Mouse (Mus musculus): Measurements from ENCODE around the gene Tirap. TPM values are rescaled to one million over a fixed set of nuclear protein-coding genes. Genes with fewer than 3 reads are reported as not detected.

The Tirap gene
- polyA plus RNA-seq, 1 experiment from 2014 or later: 16.6 TPM

DNA sequence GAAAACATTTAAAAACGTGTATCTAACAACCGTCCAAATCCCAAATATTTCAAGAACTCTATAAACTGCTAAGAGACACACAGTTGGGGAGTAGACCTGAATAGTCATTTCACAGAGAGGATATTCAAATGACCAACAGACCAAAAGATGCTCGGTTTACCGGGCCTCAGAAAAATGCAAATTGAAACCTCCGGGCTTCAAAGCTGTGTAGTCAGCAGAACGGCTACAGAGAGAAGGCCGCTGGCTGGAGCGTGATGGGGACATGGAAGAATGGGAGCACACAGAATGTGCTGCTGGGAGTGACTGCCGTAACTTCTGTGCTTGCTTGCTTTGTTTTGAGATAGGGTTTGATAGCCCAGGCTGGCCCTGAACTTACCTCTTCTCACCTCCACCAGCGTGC, 1.7 kb downstream of the Tirap start:
- Histone ChIP-seq H3K9ac (ENCODE audit: low read length) (no peak overlapping the region), H3K27me3 (ENCODE audit: control insufficient read depth, insufficient read depth, low read length) (no peaks in the 10 kb centered on the region), H3K4me1 (ENCODE audit: control insufficient read depth, insufficient read depth, low read length) (no peaks in the 10 kb centered on the region; the same call in 1 of the 2 replicates), H3K36me3 (ENCODE audit: control insufficient read depth, insufficient read depth, low read length) (no peaks in the 10 kb centered on the region), H3K9me3 (ENCODE audit: control insufficient read depth, low read length) (no peaks in the 10 kb centered on the region), H3K4me2 (ENCODE audit: low read depth) (no peak overlapping the region), H3K27ac (ENCODE audit: low read depth, low read length) (no peak overlapping the region), H3K4me3 (ENCODE audit: low read depth, low read length) (no peak overlapping the region)
- ATAC-seq (ENCODE audit: insufficient read depth, low FRiP score, low TSS enrichment) (no peak), DNase-seq (ENCODE audit: low spot score) (no peak)
- WGBS: 80% methylated on average over 10 of the region's 10 CpGs

GRCm38 (mm10) chr9:35197625-35198024, 2.5 kb downstream of the Tirap start:
- no peak overlapping the region for H3K27ac ChIP-seq (ENCODE audit: low read depth, low read length)
- no peak overlapping the region for H3K4me3 ChIP-seq (ENCODE audit: low read depth, low read length)
- H3K27me3 ChIP-seq (ENCODE audit: control insufficient read depth, insufficient read depth, low read length): no peaks in the 10 kb centered on the region
- no peak overlapping the region for H3K9ac ChIP-seq (ENCODE audit: low read length)
- ATAC-seq (ENCODE audit: insufficient read depth, low FRiP score, low TSS enrichment) (no peak), DNase-seq (ENCODE audit: low spot score) (no peak)
- H3K4me2 ChIP-seq (ENCODE audit: low read depth): no peak overlapping the region
- H3K4me1 ChIP-seq (ENCODE audit: control insufficient read depth, insufficient read depth, low read length): no peaks in the 10 kb centered on the region; the same call in 1 of the 2 replicates
- H3K36me3 ChIP-seq (ENCODE audit: control insufficient read depth, insufficient read depth, low read length): no peaks in the 10 kb centered on the region
- WGBS: 87% methylated on average over 3 of the region's 3 CpGs
- H3K9me3 ChIP-seq (ENCODE audit: control insufficient read depth, low read length): no peaks in the 10 kb centered on the region

GRCm38 (mm10) chr9:35194048-35194447, 6.0 kb downstream of the Tirap start:
- Histone ChIP-seq H3K4me3 (ENCODE audit: low read depth, low read length) (no peak overlapping the region), H3K4me1 (ENCODE audit: control insufficient read depth, insufficient read depth, low read length) (no peaks in the 10 kb centered on the region), H3K9me3 (ENCODE audit: control insufficient read depth, low read length) (no peaks in the 10 kb centered on the region), H3K27ac (ENCODE audit: low read depth, low read length) (no peak overlapping the region), H3K9ac (ENCODE audit: low read length) (no peak overlapping the region), H3K27me3 (ENCODE audit: control insufficient read depth, insufficient read depth, low read length) (no peaks in the 10 kb centered on the region), H3K36me3 (ENCODE audit: control insufficient read depth, insufficient read depth, low read length) (no peaks in the 10 kb centered on the region; the same call in 1 of the 2 replicates), H3K4me2 (ENCODE audit: low read depth) (no peak overlapping the region)
- DNase-seq (ENCODE audit: low spot score) (no peak), ATAC-seq (ENCODE audit: insufficient read depth, low FRiP score, low TSS enrichment) (no peak)
- WGBS: 91% methylated on average over 3 of the region's 3 CpGs

- 80% methylated on average over 11 of the region's 11 CpGs for WGBS
- peaks cover 3% of the 10 kb centered on the region; the same call in 1 of the 2 replicates for H3K36me3 ChIP-seq (ENCODE audit: control insufficient read depth, insufficient read depth, low read length)
- H3K27me3 ChIP-seq (ENCODE audit: control insufficient read depth, insufficient read depth, low read length): no peaks in the 10 kb centered on the region
- H3K27ac ChIP-seq (ENCODE audit: low read depth, low read length): no peak overlapping the region
- H3K9me3 ChIP-seq (ENCODE audit: control insufficient read depth, low read length): no peaks in the 10 kb centered on the region
- H3K4me1 ChIP-seq (ENCODE audit: control insufficient read depth, insufficient read depth, low read length): no peaks in the 10 kb centered on the region
- no peak overlapping the region for H3K4me2 ChIP-seq (ENCODE audit: low read depth)
- DNase-seq (ENCODE audit: low spot score) (no peak), ATAC-seq (ENCODE audit: insufficient read depth, low FRiP score, low TSS enrichment) (no peak)
- H3K4me3 ChIP-seq (ENCODE audit: low read depth, low read length): no peak overlapping the region
- H3K9ac ChIP-seq (ENCODE audit: low read length): no peak overlapping the region
Measured at GRCm38 (mm10) chr9:35192983-35193542, 7.0 kb downstream of the Tirap start.

DNA sequence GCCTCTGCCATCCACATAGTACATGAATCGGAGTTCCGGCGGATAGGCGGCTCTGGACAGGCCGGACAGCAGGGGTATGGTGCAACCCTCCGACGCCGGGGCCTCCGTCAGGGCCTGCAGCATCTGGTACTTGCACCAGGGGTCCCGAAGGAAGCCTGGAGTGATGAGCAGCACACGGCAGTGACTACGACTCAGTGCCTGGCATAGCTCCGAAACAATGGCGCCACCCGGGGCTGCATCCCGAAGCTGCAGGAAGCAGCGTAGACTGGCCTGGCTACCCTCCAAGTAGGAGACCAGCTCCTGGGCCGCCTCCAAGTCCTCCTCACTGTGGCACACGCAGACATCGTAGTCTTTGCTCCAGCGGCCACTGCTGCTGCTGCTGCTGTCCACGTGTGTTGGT, 11.4 kb downstream of the Tirap start:
- no peak overlapping the region for H3K4me2 ChIP-seq (ENCODE audit: low read depth)
- WGBS: 82% methylated on average over 22 of the region's 22 CpGs
- no peaks in the 10 kb centered on the region for H3K9me3 ChIP-seq (ENCODE audit: control insufficient read depth, low read length)
- H3K4me1 ChIP-seq (ENCODE audit: control insufficient read depth, insufficient read depth, low read length): no peaks in the 10 kb centered on the region
- H3K4me3 ChIP-seq (ENCODE audit: low read depth, low read length): no peak overlapping the region
- H3K36me3 ChIP-seq (ENCODE audit: control insufficient read depth, insufficient read depth, low read length): peaks cover 3% of the 10 kb centered on the region; the same call in 1 of the 2 replicates
- no peak overlapping the region for H3K27ac ChIP-seq (ENCODE audit: low read depth, low read length)
- ATAC-seq (ENCODE audit: insufficient read depth, low FRiP score, low TSS enrichment) (no peak), DNase-seq (ENCODE audit: low spot score) (no peak)
- H3K9ac ChIP-seq (ENCODE audit: low read length): no peak overlapping the region
- H3K27me3 ChIP-seq (ENCODE audit: control insufficient read depth, insufficient read depth, low read length): no peaks in the 10 kb centered on the region

GRCm38 (mm10) chr9:35187351-35187903, 12.7 kb downstream of the Tirap start:
- no peaks in the 10 kb centered on the region for H3K4me1 ChIP-seq (ENCODE audit: control insufficient read depth, insufficient read depth, low read length)
- no peaks in the 10 kb centered on the region for H3K9me3 ChIP-seq (ENCODE audit: control insufficient read depth, low read length)
- 91% methylated on average over 10 of the region's 10 CpGs for WGBS
- no peak overlapping the region for H3K27ac ChIP-seq (ENCODE audit: low read depth, low read length)
- peaks cover 3% of the 10 kb centered on the region; the same call in 1 of the 2 replicates for H3K36me3 ChIP-seq (ENCODE audit: control insufficient read depth, insufficient read depth, low read length)
- no peak overlapping the region for H3K4me2 ChIP-seq (ENCODE audit: low read depth)
- no peaks in the 10 kb centered on the region for H3K27me3 ChIP-seq (ENCODE audit: control insufficient read depth, insufficient read depth, low read length)
- no peak for ATAC-seq (ENCODE audit: insufficient read depth, low FRiP score, low TSS enrichment)
- no peak overlapping the region for H3K9ac ChIP-seq (ENCODE audit: low read length)
- H3K4me3 ChIP-seq (ENCODE audit: low read depth, low read length): no peak overlapping the region
- no peak for DNase-seq (ENCODE audit: low spot score)

DNA sequence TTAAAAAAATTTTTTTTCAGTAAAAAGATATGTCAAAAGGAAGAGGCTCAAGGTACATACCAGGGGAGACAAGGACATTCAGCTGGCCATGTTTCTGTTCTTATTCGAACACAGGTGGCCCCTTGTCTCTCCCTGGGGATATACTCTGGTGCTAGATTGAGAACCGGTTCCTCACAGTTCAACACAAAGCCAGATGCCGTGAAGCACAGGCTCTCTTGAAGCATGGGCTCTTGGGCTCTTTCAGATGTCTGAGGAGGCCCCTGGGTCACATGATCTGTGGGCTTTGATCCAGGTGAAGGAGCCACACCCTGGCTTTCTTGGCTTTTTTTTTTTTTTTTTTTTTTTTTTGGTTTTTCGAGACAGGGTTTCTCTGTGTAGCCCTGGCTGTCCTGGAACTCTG, 13.7 kb downstream of the Tirap start:
- no peaks in the 10 kb centered on the region for H3K4me1 ChIP-seq (ENCODE audit: control insufficient read depth, insufficient read depth, low read length)
- H3K27ac ChIP-seq (ENCODE audit: low read depth, low read length): no peak overlapping the region
- DNase-seq (ENCODE audit: low spot score) (no peak), ATAC-seq (ENCODE audit: insufficient read depth, low FRiP score, low TSS enrichment) (no peak)
- H3K9me3 ChIP-seq (ENCODE audit: control insufficient read depth, low read length): no peaks in the 10 kb centered on the region
- H3K9ac ChIP-seq (ENCODE audit: low read length): no peak overlapping the region
- no peak overlapping the region for H3K4me2 ChIP-seq (ENCODE audit: low read depth)
- no peak overlapping the region for H3K4me3 ChIP-seq (ENCODE audit: low read depth, low read length)
- 89% methylated on average over 3 of the region's 4 CpGs for WGBS
- H3K27me3 ChIP-seq (ENCODE audit: control insufficient read depth, insufficient read depth, low read length): no peaks in the 10 kb centered on the region
- peaks cover 3% of the 10 kb centered on the region; the same call in 1 of the 2 replicates for H3K36me3 ChIP-seq (ENCODE audit: control insufficient read depth, insufficient read depth, low read length)

GRCm38 (mm10) chr9:35183359-35183758, 16.7 kb downstream of the Tirap start:
- Histone ChIP-seq H3K36me3 (ENCODE audit: control insufficient read depth, insufficient read depth, low read length) (no peaks in the 10 kb centered on the region; the same call in 1 of the 2 replicates), H3K4me3 (ENCODE audit: low read depth, low read length) (no peak overlapping the region), H3K9me3 (ENCODE audit: control insufficient read depth, low read length) (no peaks in the 10 kb centered on the region), H3K9ac (ENCODE audit: low read length) (no peak overlapping the region), H3K27ac (ENCODE audit: low read depth, low read length) (no peak overlapping the region), H3K4me2 (ENCODE audit: low read depth) (no peak overlapping the region), H3K4me1 (ENCODE audit: control insufficient read depth, insufficient read depth, low read length) (no peaks in the 10 kb centered on the region), H3K27me3 (ENCODE audit: control insufficient read depth, insufficient read depth, low read length) (no peaks in the 10 kb centered on the region)
- no peak for DNase-seq (ENCODE audit: low spot score)
- WGBS: 67% methylated on average over 5 of the region's 5 CpGs
- ATAC-seq (ENCODE audit: insufficient read depth, low FRiP score, low TSS enrichment): no peak

- no peaks in the 10 kb centered on the region for H3K4me1 ChIP-seq (ENCODE audit: control insufficient read depth, insufficient read depth, low read length)
- no peak overlapping the region for H3K27ac ChIP-seq (ENCODE audit: low read depth, low read length)
- H3K9me3 ChIP-seq (ENCODE audit: control insufficient read depth, low read length): no peaks in the 10 kb centered on the region
- H3K4me2 ChIP-seq (ENCODE audit: low read depth): no peak overlapping the region
- no peak overlapping the region for H3K4me3 ChIP-seq (ENCODE audit: low read depth, low read length)
- 90% methylated on average over 2 of the region's 2 CpGs for WGBS
- ATAC-seq (ENCODE audit: insufficient read depth, low FRiP score, low TSS enrichment): no peak
- no peaks in the 10 kb centered on the region; the same call in 1 of the 2 replicates for H3K36me3 ChIP-seq (ENCODE audit: control insufficient read depth, insufficient read depth, low read length)
- H3K27me3 ChIP-seq (ENCODE audit: control insufficient read depth, insufficient read depth, low read length): no peaks in the 10 kb centered on the region
- no peak overlapping the region for H3K9ac ChIP-seq (ENCODE audit: low read length)
- no peak for DNase-seq (ENCODE audit: low spot score)
Measured at GRCm38 (mm10) chr9:35182832-35183231, 17.3 kb downstream of the Tirap start.

Data from neural tube, embryonic 11.5 days (tissue).